Mouse (Mus musculus): ENCODE data around the gene Amelx. TPM values are rescaled to one million over a fixed set of nuclear protein-coding genes. Genes with fewer than 3 reads are reported as not detected.

Amelx gene
- polyA plus RNA-seq (2015; fragmentation: Nextera tagmentation; extraction: Ambion mirVana), result not detected in 2 replicates

GRCm38 (mm10) chrX:169187100-169187499, at the start of gene Amelx:
Gene Amelx, minus strand, starts transcription at chrX:169187200.
- peaks cover 11% of the 10 kb centered on the region; the same call in 1 of the 2 replicates for H3K27me3 ChIP-seq
- no peaks in the 10 kb centered on the region for H3K36me3 ChIP-seq
- H3K4me3 ChIP-seq (replicated peaks), result no peak within 1 kb of the TSS
- no peak within 1 kb of the TSS for H3K27ac ChIP-seq
- H3K4me1 ChIP-seq (replicated peaks), result no peaks in the 10 kb centered on the region
- ATAC-seq, result no peak
- H3K9ac ChIP-seq (replicated peaks), result no peak within 1 kb of the TSS
- H3K9me3 ChIP-seq, result no peaks in the 10 kb centered on the region
- no peak within 1 kb of the TSS for H3K4me2 ChIP-seq (replicated peaks)
- WGBS, result 79% methylated on average over 5 of the region's 5 CpGs

DNA sequence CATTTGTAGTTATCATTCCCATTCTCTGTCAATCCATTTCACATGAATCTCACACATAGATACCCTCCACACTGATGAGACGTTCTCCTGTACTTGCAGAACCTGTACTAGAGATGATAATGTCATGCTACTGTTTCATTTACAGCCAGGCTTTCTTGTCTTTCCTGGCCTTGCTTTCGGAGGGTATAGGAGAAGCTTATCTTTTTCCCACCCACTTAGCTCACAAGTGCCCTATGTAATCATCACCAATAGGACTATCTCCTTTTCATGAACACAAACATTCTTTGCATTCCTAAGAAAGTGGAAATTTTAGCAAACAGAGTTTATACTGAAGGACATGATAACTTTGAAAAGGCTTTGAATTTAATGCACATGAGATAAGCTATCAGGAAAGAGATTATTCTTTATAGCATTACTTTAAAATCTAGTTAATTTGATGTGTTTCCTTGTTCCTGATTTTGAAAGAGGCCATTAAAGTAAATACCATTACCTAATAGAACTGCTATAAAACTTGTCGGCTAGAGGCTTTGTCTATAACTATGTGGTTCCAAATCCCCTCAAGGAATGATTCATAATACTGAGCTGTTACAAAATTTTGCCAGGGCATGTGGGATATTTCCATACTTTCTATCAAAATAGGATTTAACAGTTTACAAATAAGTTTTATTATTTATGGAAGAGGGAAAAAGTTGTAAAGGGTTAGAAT, 35.5 kb upstream of the Amelx start:
- no peak overlapping the region for H3K27ac ChIP-seq
- peaks cover 26% of the 10 kb centered on the region; the same call in 1 of the 2 replicates for H3K27me3 ChIP-seq
- no peak overlapping the region for H3K9ac ChIP-seq (replicated peaks)
- no peak overlapping the region for H3K4me2 ChIP-seq (replicated peaks)
- 79% methylated on average over 3 of the region's 3 CpGs for WGBS
- ATAC-seq, result no peak
- H3K4me1 ChIP-seq (replicated peaks), result no peaks in the 10 kb centered on the region
- no peak overlapping the region for H3K4me3 ChIP-seq (replicated peaks)
- H3K36me3 ChIP-seq, result no peaks in the 10 kb centered on the region
- no peaks in the 10 kb centered on the region for H3K9me3 ChIP-seq

DNA sequence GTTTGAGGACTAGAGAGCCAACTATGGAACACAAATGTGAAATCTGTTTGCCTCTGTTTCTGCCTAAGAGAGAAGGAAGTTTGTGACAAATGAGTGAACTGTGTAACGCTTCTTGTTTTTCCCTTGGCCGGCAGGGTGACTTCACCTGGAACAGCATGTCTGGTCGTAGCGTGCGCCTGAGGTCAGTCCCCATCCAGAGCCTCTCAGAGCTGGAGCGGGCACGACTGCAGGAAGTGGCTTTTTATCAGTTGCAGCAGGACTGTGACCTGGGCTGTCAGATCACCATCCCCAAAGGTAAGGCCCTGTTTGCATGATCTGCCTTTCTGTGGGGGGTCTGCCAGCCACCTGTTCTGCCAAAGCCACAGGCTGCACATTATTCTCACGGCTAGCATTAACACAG, 33.1 kb upstream of the Amelx start:
- no peaks in the 10 kb centered on the region for H3K9me3 ChIP-seq
- no peak overlapping the region for H3K4me2 ChIP-seq (replicated peaks)
- H3K27me3 ChIP-seq, result peaks cover 32% of the 10 kb centered on the region; the same call in 1 of the 2 replicates
- no peaks in the 10 kb centered on the region for H3K36me3 ChIP-seq
- 84% methylated on average over 8 of the region's 8 CpGs for WGBS
- H3K4me3 ChIP-seq (replicated peaks), result no peak overlapping the region
- ATAC-seq, result no peak
- no peak overlapping the region for H3K9ac ChIP-seq (replicated peaks)
- no peak overlapping the region for H3K27ac ChIP-seq
- no peaks in the 10 kb centered on the region for H3K4me1 ChIP-seq (replicated peaks)

DNA sequence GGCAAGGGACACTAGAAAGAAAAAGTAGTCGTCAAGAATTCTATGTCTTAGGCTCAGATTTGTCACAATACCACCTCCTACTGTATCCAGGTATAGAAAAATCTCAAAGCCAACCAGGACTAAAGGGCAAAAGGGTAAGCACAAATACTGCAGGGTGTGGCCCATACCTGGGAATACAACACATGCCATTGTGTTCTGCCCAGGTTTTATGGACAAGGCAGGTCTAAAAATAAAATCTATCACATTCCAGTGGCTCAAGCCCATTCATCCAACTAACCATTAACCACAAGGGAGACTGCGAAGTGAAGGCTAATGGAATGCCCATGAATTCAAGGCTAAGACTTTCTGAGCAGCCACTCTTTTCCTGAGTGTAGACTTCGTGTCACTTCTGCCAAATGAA, 23.0 kb upstream of the Amelx start:
- peaks cover 27% of the 10 kb centered on the region; the same call in 1 of the 2 replicates for H3K27me3 ChIP-seq
- no peak for ATAC-seq
- H3K36me3 ChIP-seq, result no peaks in the 10 kb centered on the region
- H3K27ac ChIP-seq, result no peak overlapping the region
- H3K9me3 ChIP-seq, result no peaks in the 10 kb centered on the region
- no peak overlapping the region for H3K4me2 ChIP-seq (replicated peaks)
- no peak overlapping the region for H3K4me3 ChIP-seq (replicated peaks)
- no peak overlapping the region for H3K9ac ChIP-seq (replicated peaks)
- H3K4me1 ChIP-seq (replicated peaks), result no peaks in the 10 kb centered on the region
- WGBS, result 65% methylated on average over 3 of the region's 3 CpGs

GRCm38 (mm10) chrX:169178634-169179033, 8.4 kb downstream of the Amelx start:
- Histone ChIP-seq H3K4me3 (replicated peaks) (no peak overlapping the region), H3K4me2 (replicated peaks) (no peak overlapping the region), H3K9me3 (no peaks in the 10 kb centered on the region), H3K27ac (no peak overlapping the region), H3K27me3 (peaks cover 28% of the 10 kb centered on the region; the same call in 1 of the 2 replicates), H3K9ac (replicated peaks) (no peak overlapping the region), H3K36me3 (no peaks in the 10 kb centered on the region), H3K4me1 (replicated peaks) (no peaks in the 10 kb centered on the region)
- no peak for ATAC-seq
- WGBS, result 58% methylated on average over 2 of the region's 2 CpGs

DNA sequence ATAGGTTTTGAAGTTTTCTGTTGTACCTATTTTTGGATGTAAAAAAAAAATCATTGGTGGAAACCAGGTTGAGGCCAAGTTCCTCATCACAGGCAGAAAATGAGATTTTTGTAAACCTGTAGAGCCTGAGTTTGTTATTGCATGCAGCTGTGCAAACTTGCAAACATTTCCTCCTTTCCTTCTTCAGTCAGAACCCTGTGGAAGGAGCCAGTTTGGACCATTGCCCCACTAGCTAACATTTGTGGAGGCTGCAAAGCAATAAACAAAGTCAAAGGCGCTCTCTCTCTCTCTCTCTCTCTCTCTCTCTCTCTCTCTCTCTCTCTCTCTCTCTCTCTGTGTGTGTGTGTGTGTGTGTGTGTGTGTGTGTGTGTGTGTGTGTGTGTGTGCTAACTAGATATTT, 13.2 kb downstream of the Amelx start:
- ATAC-seq, result no peak
- H3K9me3 ChIP-seq, result no peaks in the 10 kb centered on the region

GRCm38 (mm10) chrX:169170981-169171380, 16.0 kb downstream of the Amelx start:
- WGBS, result 84% methylated on average over 2 of the region's 2 CpGs
- H3K36me3 ChIP-seq, result no peaks in the 10 kb centered on the region
- peaks cover 18% of the 10 kb centered on the region; the same call in 1 of the 2 replicates for H3K27me3 ChIP-seq
- ATAC-seq, result no peak
- H3K9me3 ChIP-seq, result no peaks in the 10 kb centered on the region
- no peak overlapping the region for H3K27ac ChIP-seq
- no peaks in the 10 kb centered on the region for H3K4me1 ChIP-seq (replicated peaks)
- no peak overlapping the region for H3K4me3 ChIP-seq (replicated peaks)
- no peak overlapping the region for H3K4me2 ChIP-seq (replicated peaks)
- H3K9ac ChIP-seq (replicated peaks), result no peak overlapping the region

More for the DNA sequence above, 13.2 kb downstream of the Amelx start:
- no peak overlapping the region for H3K4me3 ChIP-seq (replicated peaks)
- peaks cover 24% of the 10 kb centered on the region; the same call in 1 of the 2 replicates for H3K27me3 ChIP-seq
- 67% methylated on average over 1 of the region's 1 CpGs for WGBS
- no peaks in the 10 kb centered on the region for H3K4me1 ChIP-seq (replicated peaks)
- no peak overlapping the region for H3K4me2 ChIP-seq (replicated peaks)
- H3K36me3 ChIP-seq, result no peaks in the 10 kb centered on the region
- no peak overlapping the region for H3K27ac ChIP-seq
- no peak overlapping the region for H3K9ac ChIP-seq (replicated peaks)

GRCm38 (mm10) chrX:169158385-169158784, 28.6 kb downstream of the Amelx start:
- no peak overlapping the region for H3K4me2 ChIP-seq (replicated peaks)
- no peak for ATAC-seq
- 87% methylated on average over 6 of the region's 6 CpGs for WGBS

GRCm38 (mm10) chrX:169153805-169154204, 33.2 kb downstream of the Amelx start:
- Histone ChIP-seq H3K27ac (no peak overlapping the region), H3K4me3 (replicated peaks) (no peak overlapping the region), H3K4me2 (replicated peaks) (no peak overlapping the region), H3K4me1 (replicated peaks) (no peaks in the 10 kb centered on the region), H3K27me3 (peaks cover 6% of the 10 kb centered on the region; the same call in 1 of the 2 replicates), H3K9me3 (no peaks in the 10 kb centered on the region), H3K36me3 (no peaks in the 10 kb centered on the region), H3K9ac (replicated peaks) (no peak overlapping the region)
- no peak for ATAC-seq

More at GRCm38 (mm10) chrX:169158385-169158784, 28.6 kb downstream of the Amelx start:
- Histone ChIP-seq H3K4me1 (replicated peaks) (no peaks in the 10 kb centered on the region), H3K36me3 (no peaks in the 10 kb centered on the region), H3K4me3 (replicated peaks) (no peak overlapping the region), H3K27ac (no peak overlapping the region), H3K9me3 (no peaks in the 10 kb centered on the region), H3K27me3 (no peaks in the 10 kb centered on the region; the same call in 1 of the 2 replicates), H3K9ac (replicated peaks) (no peak overlapping the region)

GRCm38 (mm10) chrX:169140467-169140866, 46.5 kb downstream of the Amelx start:
- ATAC-seq, result no peak
- H3K4me3 ChIP-seq (replicated peaks), result no peak overlapping the region
- H3K9ac ChIP-seq (replicated peaks), result no peak overlapping the region
- H3K4me2 ChIP-seq (replicated peaks), result no peak overlapping the region
- no peaks in the 10 kb centered on the region for H3K36me3 ChIP-seq
- H3K27ac ChIP-seq, result no peak overlapping the region
- no peaks in the 10 kb centered on the region; the same call in 1 of the 2 replicates for H3K27me3 ChIP-seq
- no peaks in the 10 kb centered on the region for H3K9me3 ChIP-seq
- H3K4me1 ChIP-seq (replicated peaks), result no peaks in the 10 kb centered on the region
- WGBS, result 90% methylated on average over 9 of the region's 9 CpGs

DNA sequence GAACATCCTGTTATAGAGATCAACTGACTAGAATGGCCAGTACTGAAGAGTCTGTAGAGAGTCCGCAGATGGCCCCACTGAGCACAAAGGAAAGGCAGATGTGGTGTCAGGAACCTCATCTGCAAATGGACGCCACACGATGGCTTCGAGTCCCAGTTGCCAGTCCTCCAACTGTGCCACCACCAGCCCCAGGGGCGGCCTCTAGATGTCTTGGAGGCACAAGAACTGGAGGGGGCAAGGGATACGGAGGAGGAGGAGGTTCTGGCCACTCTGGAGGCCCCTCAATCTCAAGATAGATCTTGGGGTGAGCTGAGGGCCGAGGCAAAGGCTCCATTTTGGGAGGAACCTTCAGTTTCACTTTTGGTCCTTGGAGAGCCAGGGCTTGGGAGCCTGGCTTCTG, 47.2 kb downstream of the Amelx start:
- no peak overlapping the region for H3K4me2 ChIP-seq (replicated peaks)
- no peak for ATAC-seq
- no peak overlapping the region for H3K9ac ChIP-seq (replicated peaks)
- no peaks in the 10 kb centered on the region for H3K36me3 ChIP-seq
- 87% methylated on average over 7 of the region's 7 CpGs for WGBS
- no peak overlapping the region for H3K4me3 ChIP-seq (replicated peaks)
- H3K4me1 ChIP-seq (replicated peaks), result no peaks in the 10 kb centered on the region
- H3K9me3 ChIP-seq, result no peaks in the 10 kb centered on the region
- H3K27ac ChIP-seq, result no peak overlapping the region
- no peaks in the 10 kb centered on the region; the same call in 1 of the 2 replicates for H3K27me3 ChIP-seq

Data from midbrain, embryonic 13.5 days (tissue).